Mouse (Mus musculus) erythroblast, embryonic 14.5 days (primary cell): ENCODE results near the gene Slc10a7.

Experiments
- GATA1 ChIP-seq: IDR thresholded peaks from 2 replicates; pipeline ENCODE4 v1.6.1; 2012; ENCODE audit warnings: low read length, inconsistent platforms, mixed read lengths
- TAL1 ChIP-seq: IDR thresholded peaks from 3 replicates; pipeline ENCODE4 v1.6.1; 2012; ENCODE audit warnings: low read length, inconsistent platforms, mixed read lengths

DNA sequence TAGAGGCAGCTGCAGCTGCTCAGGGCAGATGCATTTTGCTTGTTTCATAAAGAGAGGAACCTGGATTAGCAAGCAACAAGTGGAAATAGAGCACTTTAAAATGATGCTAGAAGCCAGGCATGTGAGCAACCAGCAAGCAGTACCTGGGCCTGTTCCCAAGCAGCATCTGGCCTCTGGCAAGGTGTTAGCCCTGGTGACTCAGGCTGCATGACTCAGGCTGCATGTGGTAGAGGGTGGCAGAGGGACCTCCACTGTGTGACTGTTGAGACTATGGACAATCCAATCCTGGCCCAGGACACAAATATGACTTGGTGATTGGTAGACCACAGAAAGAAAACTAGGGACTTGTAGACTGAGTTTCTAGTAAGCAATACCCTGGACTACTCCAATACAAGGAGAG is 255.8 kb downstream of the Slc10a7 start:
- TF ChIP-seq GATA1, result no peak
- TF ChIP-seq TAL1, result no peak
